Mouse (Mus musculus): ENCODE data around the gene Med4.

DNA sequence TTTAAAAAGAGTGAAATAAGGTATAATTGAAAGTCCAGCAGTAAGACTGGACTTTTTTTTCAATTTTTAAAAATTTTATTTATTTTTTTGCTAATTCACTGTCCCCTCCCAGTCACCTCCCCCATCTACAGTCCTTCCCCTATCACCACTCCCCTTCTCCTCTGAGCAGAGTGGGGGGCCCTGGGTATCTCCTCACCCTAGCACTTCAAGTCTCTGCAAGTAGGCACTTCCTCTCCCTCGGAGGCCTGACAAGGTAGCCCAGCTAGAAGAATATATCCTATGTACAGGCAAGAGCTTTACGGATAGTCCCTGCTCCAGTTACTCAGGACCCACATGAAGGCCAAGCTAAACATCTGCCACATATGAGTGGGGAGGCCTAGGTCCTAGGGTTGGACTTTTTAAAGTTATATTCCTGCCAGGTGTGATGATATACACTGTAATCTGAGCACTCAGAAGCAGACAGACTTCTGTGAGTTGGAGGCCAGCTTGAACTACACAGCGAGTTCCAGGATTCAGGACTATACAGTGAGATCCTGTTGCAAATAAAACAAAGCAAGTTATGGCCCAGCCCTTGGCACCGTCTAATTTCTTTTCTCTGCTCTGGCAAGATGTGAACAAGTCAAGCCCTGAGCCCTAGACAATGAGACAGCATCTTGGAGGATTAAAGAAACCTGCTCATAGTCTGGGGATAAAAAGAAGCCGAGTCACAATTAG lies 26.2 kb upstream of the Med4 start:
- TF ChIP-seq EP300 (IDR thresholded peaks at IDR 0.05; ENCODE audit: low read depth) (no peak), CTCF (IDR thresholded peaks at IDR 0.05; ENCODE audit: low read depth) (no peak)

Measured in liver, postnatal 0 days (tissue).